Mouse (Mus musculus): ENCODE measurements around the gene Bex3. TPM values are rescaled to one million over a fixed set of nuclear protein-coding genes. Genes with fewer than 3 reads are reported as not detected.
A peak's percentile ranks its signal among the peaks of the same experiment; 100 is the strongest.
"Not testable (repeated sequence)": the region's sequence is repeated elsewhere in the genome, so short reads cannot be mapped to it uniquely, and the experiment has no call there.

Gene Bex3
- 14.2 and 15.3 TPM in 2 replicates for polyA plus RNA-seq (2012; rRNA removed)

DNA sequence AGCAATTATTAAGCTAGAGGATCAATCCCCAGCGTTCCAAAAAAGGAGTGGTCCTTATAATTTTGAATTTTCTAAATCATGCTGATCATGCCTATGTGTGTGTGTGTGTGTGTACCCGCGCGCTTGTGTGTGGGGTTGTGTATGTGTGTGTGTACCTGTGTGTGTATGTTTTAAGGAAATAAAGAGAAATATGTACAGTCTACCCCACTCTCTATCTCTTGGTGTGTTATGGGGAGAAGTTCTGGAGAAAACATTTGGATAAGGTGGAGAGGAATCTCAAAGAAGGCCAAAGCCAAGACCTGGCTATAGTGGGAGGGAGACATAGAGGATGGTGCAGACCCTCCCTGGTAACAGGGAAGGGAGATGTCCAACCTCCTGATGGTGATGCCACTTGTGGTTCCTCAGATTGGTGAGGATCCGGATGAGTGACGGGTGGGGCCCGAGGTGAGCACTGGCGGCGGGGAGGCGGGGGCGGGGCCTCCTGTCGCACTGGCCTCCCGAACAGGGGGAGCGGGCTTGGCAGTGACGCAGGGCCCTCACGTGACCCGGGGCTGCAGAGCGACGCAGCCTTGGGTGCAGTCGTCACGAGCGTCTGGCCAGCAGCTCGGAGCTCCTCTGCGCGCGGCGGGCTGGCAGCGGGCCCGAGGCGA, at the start of gene Bex3:
TSS of gene Bex3 (plus strand) at position 511 of the 650 bp plus-strand sequence.
- not testable (repeated sequence) for H3K4me1 ChIP-seq (ENCODE audit: control insufficient read depth, insufficient read depth, insufficient read length); H3K36me3 ChIP-seq (ENCODE audit: control insufficient read depth, insufficient read depth, low read length); H3K27me3 ChIP-seq (ENCODE audit: control insufficient read depth, insufficient read depth, low read length); H3K27ac ChIP-seq (ENCODE audit: insufficient read depth, low read length)
- peak within 1 kb of the TSS; percentile 30; the same call in 1 of the 2 replicates for H3K4me3 ChIP-seq (ENCODE audit: extremely low read depth, insufficient read depth, insufficient read length)
- peak in 1 of 2 experiments; percentile 18 for DNase-seq (ENCODE audit: low read depth in 1 of 2, low spot score in 2 of 2)
- 63% methylated on average over 6 of the region's 30 CpGs for WGBS

DNA sequence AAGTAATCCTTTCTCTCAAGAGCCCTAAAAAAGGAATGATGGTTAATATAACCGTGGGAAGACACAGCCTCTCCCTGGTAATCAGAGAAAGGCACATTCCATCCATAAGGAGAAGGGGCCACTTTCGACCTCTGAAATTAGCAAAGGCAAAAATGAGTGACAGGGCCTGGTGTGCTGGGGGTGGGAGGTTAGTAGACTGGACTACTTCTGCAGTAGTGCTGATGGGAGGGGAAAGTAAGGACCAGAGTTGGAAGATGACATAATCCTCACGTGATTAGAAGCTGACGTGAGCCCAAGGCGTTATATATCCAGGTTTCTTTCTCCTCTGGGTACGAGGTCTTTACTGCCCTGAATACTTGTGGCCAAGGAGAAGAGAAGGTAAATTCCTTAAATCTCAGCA, 46.3 kb upstream of the Bex3 start:
- 73% methylated on average over 6 of the region's 6 CpGs for WGBS
- Histone ChIP-seq H3K27ac (ENCODE audit: insufficient read depth, low read length) (no peak overlapping the region), H3K36me3 (ENCODE audit: control insufficient read depth, insufficient read depth, low read length) (no peaks in the 10 kb centered on the region), H3K27me3 (ENCODE audit: control insufficient read depth, insufficient read depth, low read length) (no peaks in the 10 kb centered on the region), H3K4me1 (ENCODE audit: control insufficient read depth, insufficient read depth, insufficient read length) (no peaks in the 10 kb centered on the region), H3K4me3 (ENCODE audit: extremely low read depth, insufficient read depth, insufficient read length) (no peak overlapping the region)
- DNase-seq (ENCODE audit: low read depth in 1 of 2, low spot score in 2 of 2) = no peak
- TF ChIP-seq POLR2A (IDR thresholded peaks at IDR 0.05; ENCODE audit: low read depth, low read length) = no peak
- no peak for TF ChIP-seq CTCF (IDR thresholded peaks at IDR 0.05; ENCODE audit: extremely low read depth, insufficient read depth, insufficient read length, insufficient replicate concordance)

DNA sequence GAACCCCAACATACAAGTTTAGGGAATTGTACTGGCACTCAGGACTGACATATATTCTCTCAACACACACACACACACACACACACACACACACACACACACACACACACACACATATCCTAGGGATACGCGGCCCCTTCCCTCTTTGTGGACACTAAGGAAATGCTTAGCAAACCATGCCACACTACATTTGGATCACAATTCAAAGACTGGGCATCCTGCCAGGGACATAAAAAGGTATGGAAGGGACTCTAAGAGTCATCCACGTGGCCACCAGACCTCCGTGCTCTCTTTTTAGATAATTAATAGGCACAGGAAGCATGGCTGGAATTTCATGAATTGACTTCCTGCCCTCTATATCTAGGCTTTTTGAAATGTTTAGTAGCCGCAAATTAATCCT, 42.3 kb upstream of the Bex3 start:
- 89% methylated on average over 5 of the region's 5 CpGs for WGBS
- no peak overlapping the region for H3K27ac ChIP-seq (ENCODE audit: insufficient read depth, low read length)
- TF ChIP-seq POLR2A (IDR thresholded peaks at IDR 0.05; ENCODE audit: low read depth, low read length) (no peak), CTCF (IDR thresholded peaks at IDR 0.05; ENCODE audit: extremely low read depth, insufficient read depth, insufficient read length, insufficient replicate concordance) (no peak)

DNA sequence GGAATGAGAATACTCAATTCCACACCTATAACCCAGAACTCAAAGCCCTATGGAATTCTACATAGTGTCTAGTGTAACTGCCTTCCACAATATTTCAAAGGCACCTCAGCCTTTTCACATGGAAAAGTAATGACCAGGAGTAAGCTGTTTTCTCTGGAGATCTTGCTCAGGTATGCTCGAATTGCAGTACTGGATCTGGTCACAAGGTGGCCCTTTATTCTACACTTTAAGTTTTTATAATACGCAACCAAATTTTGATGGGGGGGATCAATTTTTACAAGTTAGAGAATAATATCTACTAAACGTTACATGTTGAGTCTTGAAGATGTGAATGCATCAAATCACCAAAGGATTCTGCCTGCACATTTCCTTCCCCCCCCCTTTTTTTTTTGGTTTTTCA, 31.9 kb upstream of the Bex3 start:
- peak in 1 of 2 experiments; percentile 7 for DNase-seq (ENCODE audit: low read depth in 1 of 2, low spot score in 2 of 2)
- WGBS = 38% methylated on average over 3 of the region's 3 CpGs
- TF ChIP-seq POLR2A (IDR thresholded peaks at IDR 0.05; ENCODE audit: low read depth, low read length) (no peak), CTCF (IDR thresholded peaks at IDR 0.05; ENCODE audit: extremely low read depth, insufficient read depth, insufficient read length, insufficient replicate concordance) (no peak)
- H3K27me3 ChIP-seq (ENCODE audit: control insufficient read depth, insufficient read depth, low read length) = no peaks in the 10 kb centered on the region
- H3K36me3 ChIP-seq (ENCODE audit: control insufficient read depth, insufficient read depth, low read length) = no peaks in the 10 kb centered on the region
- H3K4me1 ChIP-seq (ENCODE audit: control insufficient read depth, insufficient read depth, insufficient read length) = no peaks in the 10 kb centered on the region
- no peak overlapping the region for H3K27ac ChIP-seq (ENCODE audit: insufficient read depth, low read length)
- no peak overlapping the region for H3K4me3 ChIP-seq (ENCODE audit: extremely low read depth, insufficient read depth, insufficient read length)

More for the DNA sequence above, 42.3 kb upstream of the Bex3 start:
- no peaks in the 10 kb centered on the region for H3K27me3 ChIP-seq (ENCODE audit: control insufficient read depth, insufficient read depth, low read length)
- H3K4me1 ChIP-seq (ENCODE audit: control insufficient read depth, insufficient read depth, insufficient read length) = no peaks in the 10 kb centered on the region
- H3K36me3 ChIP-seq (ENCODE audit: control insufficient read depth, insufficient read depth, low read length) = no peaks in the 10 kb centered on the region
- DNase-seq (ENCODE audit: low read depth in 1 of 2, low spot score in 2 of 2) = no peak
- H3K4me3 ChIP-seq (ENCODE audit: extremely low read depth, insufficient read depth, insufficient read length) = no peak overlapping the region

DNA sequence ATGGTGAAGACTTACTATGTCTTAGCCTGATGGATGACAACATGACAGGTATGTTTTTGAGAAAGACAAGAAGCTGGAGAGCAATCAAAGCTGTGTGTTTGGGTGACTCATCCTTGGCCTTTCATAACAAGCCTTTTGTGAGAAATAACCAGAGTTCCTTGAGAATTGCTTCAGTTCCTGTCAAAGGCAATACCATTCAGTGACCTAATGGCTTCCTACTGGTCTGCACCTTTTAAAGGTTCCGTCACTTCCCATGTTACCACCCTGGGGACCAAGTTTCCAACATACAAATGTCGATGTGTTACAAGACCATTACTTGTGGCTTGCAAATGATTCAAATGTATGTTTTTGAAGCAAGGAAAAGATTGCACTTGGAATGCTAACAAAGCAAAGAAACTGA, 26.9 kb upstream of the Bex3 start:
- Histone ChIP-seq H3K4me1 (ENCODE audit: control insufficient read depth, insufficient read depth, insufficient read length) (no peaks in the 10 kb centered on the region), H3K4me3 (ENCODE audit: extremely low read depth, insufficient read depth, insufficient read length) (no peak overlapping the region), H3K27ac (ENCODE audit: insufficient read depth, low read length) (no peak overlapping the region), H3K36me3 (ENCODE audit: control insufficient read depth, insufficient read depth, low read length) (no peaks in the 10 kb centered on the region), H3K27me3 (ENCODE audit: control insufficient read depth, insufficient read depth, low read length) (no peaks in the 10 kb centered on the region)
- no peak for TF ChIP-seq CTCF (IDR thresholded peaks at IDR 0.05; ENCODE audit: extremely low read depth, insufficient read depth, insufficient read length, insufficient replicate concordance)
- WGBS = 90% methylated on average over 2 of the region's 2 CpGs
- no peak for DNase-seq (ENCODE audit: low read depth in 1 of 2, low spot score in 2 of 2)

DNA sequence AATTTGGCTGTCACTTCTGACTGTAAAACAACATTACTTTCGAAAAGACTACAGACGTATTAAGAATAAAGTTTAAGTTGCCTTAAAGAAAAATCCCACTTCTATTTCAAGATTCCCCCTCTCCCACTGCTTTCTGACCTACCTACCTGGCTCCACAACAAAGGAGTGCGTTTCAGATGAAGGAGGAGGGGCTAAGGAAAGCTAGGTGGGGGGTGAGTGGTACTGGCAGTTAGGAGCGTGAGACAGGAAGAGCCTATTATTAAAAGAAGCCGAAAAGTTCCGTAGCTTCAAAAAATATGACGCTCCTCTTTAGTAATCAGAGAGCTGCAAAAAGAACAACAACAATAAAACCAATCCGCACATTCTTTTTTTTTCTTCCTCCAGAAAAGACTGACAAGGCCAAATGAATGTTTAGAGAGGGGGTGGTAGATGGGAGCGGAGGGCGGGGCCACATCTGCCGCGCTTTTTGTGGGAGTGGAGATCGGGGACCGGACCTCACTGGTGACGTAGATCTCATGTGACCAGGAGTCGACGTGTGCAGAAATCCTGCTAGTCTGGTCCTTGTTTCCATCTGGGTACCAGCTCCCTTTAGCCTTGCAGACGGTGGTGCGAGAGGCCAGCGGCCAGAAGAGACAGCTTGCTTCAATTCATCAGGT, 25.4 kb upstream of the Bex3 start, which contains the start of gene Tceal9:
TSS of gene Tceal9 (plus strand) at position 506 of the 656 bp plus-strand sequence.
- H3K27ac ChIP-seq (ENCODE audit: insufficient read depth, low read length) = peak within 1 kb of the TSS; percentile 57; the same call in 1 of the 2 replicates
- TF ChIP-seq POLR2A (IDR thresholded peaks at IDR 0.05; ENCODE audit: low read depth, low read length) (no peak), CTCF (IDR thresholded peaks at IDR 0.05; ENCODE audit: extremely low read depth, insufficient read depth, insufficient read length, insufficient replicate concordance) (no peak)
- no peaks in the 10 kb centered on the region for H3K4me1 ChIP-seq (ENCODE audit: control insufficient read depth, insufficient read depth, insufficient read length)
- 33% methylated on average over 20 of the region's 20 CpGs for WGBS
- H3K27me3 ChIP-seq (ENCODE audit: control insufficient read depth, insufficient read depth, low read length) = no peaks in the 10 kb centered on the region
- peak within 1 kb of the TSS; percentile 76 for H3K4me3 ChIP-seq (ENCODE audit: extremely low read depth, insufficient read depth, insufficient read length)
- no peaks in the 10 kb centered on the region for H3K36me3 ChIP-seq (ENCODE audit: control insufficient read depth, insufficient read depth, low read length)
- DNase-seq (ENCODE audit: low read depth in 1 of 2, low spot score in 2 of 2) = peak; percentile 45 to 56

DNA sequence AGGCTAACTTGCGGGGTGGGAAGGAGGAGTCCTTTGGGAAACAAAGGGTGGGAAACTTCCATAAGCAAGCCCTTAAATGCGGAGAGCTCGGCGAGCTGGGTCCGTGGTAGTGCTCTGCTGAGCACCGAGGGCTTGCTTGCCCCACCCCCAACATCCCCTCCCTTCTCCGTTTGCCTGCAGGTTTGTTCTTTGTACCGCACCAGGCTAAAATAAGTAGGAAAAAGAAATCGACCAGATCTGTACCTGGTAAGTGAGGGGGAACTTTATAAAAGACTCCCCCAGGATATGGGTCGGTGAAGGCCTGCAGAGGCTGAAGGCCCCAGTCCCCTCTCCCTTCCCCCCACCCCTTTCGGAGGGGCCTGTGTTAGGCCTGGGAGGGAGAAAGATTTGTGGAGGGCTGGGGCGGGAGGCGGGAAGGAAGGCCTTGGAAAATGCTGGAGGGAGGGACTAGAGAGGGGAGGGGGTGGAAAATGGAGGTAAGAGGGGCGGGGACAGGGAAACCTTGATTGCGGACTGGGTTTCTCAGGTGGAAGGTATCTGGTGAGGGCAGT, 24.5 kb upstream of the Bex3 start:
- no peak for DNase-seq (ENCODE audit: low read depth in 1 of 2, low spot score in 2 of 2)
- 23% methylated on average over 15 of the region's 15 CpGs for WGBS
- Histone ChIP-seq H3K36me3 (ENCODE audit: control insufficient read depth, insufficient read depth, low read length) (no peaks in the 10 kb centered on the region), H3K4me3 (ENCODE audit: extremely low read depth, insufficient read depth, insufficient read length) (peak overlapping the region; percentile 76), H3K27me3 (ENCODE audit: control insufficient read depth, insufficient read depth, low read length) (no peaks in the 10 kb centered on the region), H3K4me1 (ENCODE audit: control insufficient read depth, insufficient read depth, insufficient read length) (no peaks in the 10 kb centered on the region), H3K27ac (ENCODE audit: insufficient read depth, low read length) (no peak overlapping the region)
- TF ChIP-seq CTCF (IDR thresholded peaks at IDR 0.05; ENCODE audit: extremely low read depth, insufficient read depth, insufficient read length, insufficient replicate concordance) (no peak), POLR2A (IDR thresholded peaks at IDR 0.05; ENCODE audit: low read depth, low read length) (no peak)

All from spleen, adult 2 months (tissue).